ENCODE assay signal across 27 mouse cellular contexts in the genomic region with DNA sequence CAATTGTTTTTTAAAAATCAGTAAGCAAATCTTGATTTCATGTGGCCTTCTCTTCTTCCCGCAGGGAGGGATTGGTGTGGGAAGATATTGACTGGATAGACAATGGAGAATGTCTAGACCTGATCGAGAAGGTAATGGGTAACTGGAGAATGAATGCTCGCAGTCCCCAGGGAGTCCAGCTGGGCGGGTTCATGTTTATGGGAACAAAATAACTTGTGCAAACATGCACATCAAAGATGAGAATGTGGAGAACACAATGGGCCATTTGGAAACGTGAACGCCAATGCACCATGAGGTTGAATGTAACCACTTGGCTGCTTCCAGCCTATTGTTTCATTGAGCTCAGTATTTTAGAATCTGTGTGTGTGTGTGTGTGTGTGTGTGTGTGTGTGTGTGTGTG.
"Had no signal": no experiment of that assay in that cellular context is flagged by ENCODE, and none has a peak within 500 bp of the region (broad histone marks: within the 10 kb centered on the region; RNA-seq: fewer than 3 reads in every experiment).

No protein-coding gene starts in this region.

- H3K4me3 ChIP-seq: embryonic facial prominence, embryonic 10.5 days; embryonic facial prominence, embryonic 12.5 days; embryonic facial prominence, embryonic 13.5 days; embryonic facial prominence, embryonic 15.5 days; erythroblast, embryonic 14.5 days; forebrain, embryonic 10.5 days; forebrain, embryonic 12.5 days; forebrain, embryonic 13.5 days; forebrain, embryonic 15.5 days; gastrocnemius, adult 2 months; heart, adult 2 months had no signal

- H3K9ac ChIP-seq: embryonic facial prominence, embryonic 12.5 days; embryonic facial prominence, embryonic 13.5 days; embryonic facial prominence, embryonic 15.5 days; forebrain, embryonic 12.5 days; forebrain, embryonic 13.5 days; forebrain, embryonic 15.5 days; forebrain, postnatal 0 days had no signal

- H3K36me3 ChIP-seq: forebrain, embryonic 12.5 days; forebrain, embryonic 15.5 days had no signal

- H3K4me1 ChIP-seq: embryonic facial prominence, embryonic 13.5 days; embryonic facial prominence, embryonic 15.5 days; forebrain, embryonic 12.5 days had no signal

- DNase-seq: cerebellum, adult 8-10 months; cerebellum, adult 9-10 months; cerebellum, adult 9-11 months; cerebellum, postnatal 10 days; cerebellum, postnatal 14 days; cerebellum, postnatal 25 days; cerebellum, postnatal 36 days; embryo, embryonic 11 days; forebrain, postnatal 0 days; gastrocnemius, adult 2 months; gastrocnemius, postnatal 10 days; gastrocnemius, postnatal 14 days; gastrocnemius, postnatal 25 days; gastrocnemius, postnatal 36 days; heart, adult 18-20 months; heart, adult 2 months had no signal

- H3K27ac ChIP-seq: embryonic facial prominence, embryonic 10.5 days; embryonic facial prominence, embryonic 12.5 days; embryonic facial prominence, embryonic 13.5 days; embryonic facial prominence, embryonic 15.5 days; forebrain, embryonic 10.5 days; forebrain, embryonic 12.5 days; forebrain, embryonic 13.5 days; forebrain, embryonic 15.5 days; gastrocnemius, adult 2 months; heart, adult 2 months had no signal

- H3K9me3 ChIP-seq: embryonic facial prominence, embryonic 10.5 days; embryonic facial prominence, embryonic 12.5 days; embryonic facial prominence, embryonic 13.5 days; embryonic facial prominence, embryonic 15.5 days; forebrain, embryonic 10.5 days; forebrain, embryonic 12.5 days; forebrain, embryonic 13.5 days; forebrain, embryonic 15.5 days had no signal

- H3K4me2 ChIP-seq: embryonic facial prominence, embryonic 12.5 days; embryonic facial prominence, embryonic 13.5 days; embryonic facial prominence, embryonic 15.5 days; forebrain, embryonic 12.5 days; forebrain, embryonic 13.5 days; forebrain, embryonic 15.5 days had no signal

- H3K27me3 ChIP-seq: embryonic facial prominence, embryonic 12.5 days; embryonic facial prominence, embryonic 13.5 days; embryonic facial prominence, embryonic 15.5 days; forebrain, embryonic 12.5 days; forebrain, embryonic 13.5 days; forebrain, embryonic 15.5 days had no signal

- ATAC-seq: forebrain, embryonic 13.5 days; forebrain, embryonic 14.5 days; forebrain, embryonic 15.5 days; forebrain, embryonic 16.5 days; forebrain, postnatal 0 days had no signal
